Mouse (Mus musculus) heart, postnatal 14 days (tissue): ENCODE data around the gene 1600015I10Rik. TPM values are rescaled to one million over a fixed set of nuclear protein-coding genes. Genes with fewer than 3 reads are reported as not detected.
A peak's percentile ranks its signal among the peaks of the same experiment; 100 is the strongest.
"Not testable (repeated sequence)": the region's sequence is repeated elsewhere in the genome, so short reads cannot be mapped to it uniquely, and the experiment has no call there.

ENCODE experiments used
- DNase-seq, 2 experiments: peaks; one replicate each; pipeline ENCODE4 v3.0.0; 2021 to 2022
- intact Hi-C: fragments of 180-260 bp; cut with DNase I; formaldehyde crosslinking; loops from one replicate; pipeline ENCODE4 v1.15.1; 2025
- total RNA-seq, 2 experiments: library from RNA; stranded (reverse); gene quantifications; 2 replicates each; pipeline ENCODE4 v1.2.3; 2021

1600015I10Rik gene
- total RNA-seq, 2 experiments from 2014 or later, result not detected

GRCm38 (mm10) chr6:48958053-48958452 lies 28.4 kb downstream of the 1600015I10Rik start:
- intact Hi-C loops, result loop anchor here (2.0 to 10.0 kb wide), 2 partner anchors 99 to 313 kb away; partner anchors contain the start of gene Gimap8
- peak in 1 of 2 experiments; percentile 8 for DNase-seq

DNA sequence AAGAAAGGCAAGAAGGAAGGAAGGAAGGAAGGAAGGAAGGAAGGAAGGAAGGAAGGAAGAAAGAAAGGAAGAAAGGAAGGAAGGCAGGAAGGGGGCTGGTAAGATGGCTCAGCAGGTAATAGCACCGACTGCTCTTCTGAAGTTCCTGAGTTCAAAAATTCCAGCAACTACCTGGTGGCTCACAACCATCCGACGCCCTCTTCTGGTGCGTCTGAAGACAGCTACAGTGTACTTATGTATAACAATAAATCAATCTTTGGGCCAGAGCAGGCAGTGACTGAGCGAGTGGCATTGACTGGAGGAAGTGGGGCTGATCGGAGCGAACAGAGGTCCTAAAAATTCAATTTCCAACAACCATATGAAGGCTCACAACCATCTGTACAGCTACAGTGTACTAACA lies 29.5 kb downstream of the 1600015I10Rik start:
- intact Hi-C loops, result loop anchor here (2.0 to 10.0 kb wide), 2 partner anchors 100 to 314 kb away; partner anchors contain the start of gene Gimap8
- DNase-seq, result not testable (repeated sequence)

DNA sequence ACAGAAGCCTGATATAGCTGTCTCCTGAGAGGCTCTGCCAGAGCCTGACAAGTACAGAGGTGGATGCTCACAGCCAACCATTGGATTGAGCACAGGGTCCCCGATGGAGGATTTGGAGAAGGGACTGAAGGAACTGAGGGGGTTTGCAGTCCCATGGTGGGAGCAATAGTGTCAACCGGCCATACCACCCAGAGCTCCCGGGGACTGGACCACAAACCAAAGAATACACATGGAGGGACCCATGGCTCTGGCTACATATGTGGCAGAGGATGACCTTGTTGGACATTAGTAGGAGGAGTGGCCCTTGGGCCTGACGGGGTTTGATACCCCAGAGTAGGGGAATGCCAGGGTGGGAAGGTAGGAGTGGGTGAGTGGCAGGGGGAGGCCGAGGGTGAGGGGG lies 37.0 kb downstream of the 1600015I10Rik start:
- DNase-seq, intact Hi-C loops: not testable (repeated sequence)

- DNase-seq, result no peak
- intact Hi-C loops, result no loop called here
These were observed 38.2 kb downstream of the 1600015I10Rik start for GRCm38 (mm10) chr6:48967868-48968267.

- intact Hi-C loops, result no loop called here
- DNase-seq, result no peak
These were observed 45.0 kb downstream of the 1600015I10Rik start, which contains the start of gene Doxl2 for GRCm38 (mm10) chr6:48974663-48975062. Doxl2 (plus strand) TSS chr6:48974963.

GRCm38 (mm10) chr6:48979616-48980015 lies 49.9 kb downstream of the 1600015I10Rik start:
- DNase-seq, result no peak
- intact Hi-C loops, result no loop called here

- no peak for DNase-seq
- intact Hi-C loops, result no loop called here
These were observed 52.6 kb downstream of the 1600015I10Rik start for GRCm38 (mm10) chr6:48982305-48982704.

Other genes with a start within 250 kb of the 1600015I10Rik start
- gene Gimap4, start 245.3 kb upstream of the 1600015I10Rik start, total RNA-seq, result 10 to 100 TPM; 32.2 to 42.6 TPM
- 10 to 100 TPM; 48.0 to 53.9 TPM for gene Gimap6, start 221.7 kb upstream of the 1600015I10Rik start, total RNA-seq
- gene Gm28053, start 211.3 kb upstream of the 1600015I10Rik start, total RNA-seq, result 1 to 10 TPM; 3.5 to 7.9 TPM
- gene Gimap7, start 211.3 kb upstream of the 1600015I10Rik start, total RNA-seq, result under 1 TPM; 0.22 to 0.24 TPM
- gene Gimap1, start 190.8 kb upstream of the 1600015I10Rik start, total RNA-seq, result 10 to 100 TPM; 14.6 to 15.7 TPM
- gene Gimap5, start 183.7 kb upstream of the 1600015I10Rik start, total RNA-seq, result 1 to 10 TPM; 8.3 to 9.0 TPM
- gene Gimap3, start 159.0 kb upstream of the 1600015I10Rik start, total RNA-seq, result under 1 TPM; 0.67 to 0.68 TPM
- 10 to 100 TPM; 18.7 to 23.8 TPM for gene Tmem176a, start 89.0 kb upstream of the 1600015I10Rik start, total RNA-seq
- gene Tmem176b, start 88.4 kb upstream of the 1600015I10Rik start, total RNA-seq, result 10 to 100 TPM; 62.5 to 63.9 TPM
- gene Aoc1, start 57.0 kb upstream of the 1600015I10Rik start, total RNA-seq, result not detected
- gene Doxl2, start 45.1 kb downstream of the 1600015I10Rik start, total RNA-seq, result not detected
- not detected for gene Svs1, start 57.0 kb downstream of the 1600015I10Rik start, total RNA-seq
- 1 to 10 TPM in 1 of 2 experiments, under 1 TPM in 1; 0.59 to 1.1 TPM for gene Gpnmb, start 106.7 kb downstream of the 1600015I10Rik start, total RNA-seq
- 10 to 100 TPM; 36.7 to 40.0 TPM for gene Malsu1, start 143.9 kb downstream of the 1600015I10Rik start, total RNA-seq